Mouse (Mus musculus): ENCODE data around the gene Schip1. TPM values are rescaled to one million over a fixed set of nuclear protein-coding genes. Genes with fewer than 3 reads are reported as not detected.

Schip1 gene
- total and polyA plus RNA-seq, 2 experiments from 2014 or later = 114 to 192 TPM

DNA sequence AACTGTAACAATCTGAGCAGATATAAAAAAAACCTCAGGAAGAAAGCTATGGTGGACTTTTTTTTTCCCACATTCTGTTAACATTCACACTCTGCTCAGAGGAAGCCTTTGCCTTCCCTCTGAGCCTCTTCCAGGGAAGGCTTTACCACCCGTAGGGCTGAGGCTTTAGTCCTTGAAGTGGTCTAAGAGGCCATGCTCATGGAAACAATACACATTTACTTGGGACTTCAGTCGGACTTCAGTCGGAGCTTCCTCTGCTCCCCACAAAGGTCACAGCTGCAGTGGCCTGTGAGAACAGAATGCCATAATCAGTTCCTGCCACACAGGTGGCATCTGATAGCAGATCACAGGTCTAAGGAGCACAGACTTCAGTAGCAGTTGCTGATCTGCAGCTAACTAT is 471.5 kb downstream of the Schip1 start:
- Histone ChIP-seq H3K27ac (ENCODE audit: low read depth, low read length) (no peak overlapping the region), H3K9ac (no peak overlapping the region), H3K4me3 (ENCODE audit: low read depth, low read length) (no peak overlapping the region), H3K27me3 (ENCODE audit: insufficient read depth, low read length) (no peaks in the 10 kb centered on the region), H3K9me3 (ENCODE audit: low read length) (peaks cover 3% of the 10 kb centered on the region; the same call in 1 of the 2 replicates), H3K4me2 (ENCODE audit: low read depth) (no peak overlapping the region), H3K36me3 (ENCODE audit: insufficient read depth) (no peaks in the 10 kb centered on the region), H3K4me1 (ENCODE audit: insufficient read depth) (no peaks in the 10 kb centered on the region)
- ATAC-seq (no peak), DNase-seq (no peak)
- TF ChIP-seq CTCF (IDR thresholded peaks at IDR 0.05; ENCODE audit: low read depth) = no peak
- 40% methylated on average over 3 of the region's 3 CpGs for WGBS

DNA sequence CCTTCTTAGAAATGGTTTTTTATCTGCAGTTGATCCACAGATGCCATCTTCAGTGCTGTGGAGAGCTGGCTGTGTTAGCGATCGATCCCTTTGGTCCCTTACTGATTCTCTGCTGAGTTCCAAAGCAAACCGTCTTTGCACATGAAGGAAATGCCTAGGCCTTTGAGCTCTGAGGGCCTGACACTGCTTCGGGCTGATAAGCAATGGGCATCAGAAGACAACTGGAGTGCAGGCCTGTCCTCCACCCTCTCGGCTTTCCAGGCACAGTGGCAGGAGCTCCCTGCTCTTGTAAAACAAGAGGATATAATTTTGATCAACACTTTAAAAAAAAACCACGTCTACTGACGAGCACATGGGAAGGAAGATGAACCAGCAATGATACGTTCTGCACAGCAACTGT is 477.1 kb downstream of the Schip1 start:
- Histone ChIP-seq H3K4me1 (ENCODE audit: insufficient read depth) (peaks cover 13% of the 10 kb centered on the region; the same call in 1 of the 2 replicates), H3K27me3 (ENCODE audit: insufficient read depth, low read length) (no peaks in the 10 kb centered on the region), H3K9ac (no peak overlapping the region), H3K27ac (ENCODE audit: low read depth, low read length) (no peak overlapping the region), H3K36me3 (ENCODE audit: insufficient read depth) (no peaks in the 10 kb centered on the region), H3K4me2 (ENCODE audit: low read depth) (no peak overlapping the region), H3K4me3 (ENCODE audit: low read depth, low read length) (no peak overlapping the region), H3K9me3 (ENCODE audit: low read length) (peaks cover under 1% of the 10 kb centered on the region; the same call in 1 of the 2 replicates)
- WGBS = 85% methylated on average over 8 of the region's 8 CpGs
- DNase-seq (no peak), ATAC-seq (no peak)
- no peak for TF ChIP-seq CTCF (IDR thresholded peaks at IDR 0.05; ENCODE audit: low read depth)

DNA sequence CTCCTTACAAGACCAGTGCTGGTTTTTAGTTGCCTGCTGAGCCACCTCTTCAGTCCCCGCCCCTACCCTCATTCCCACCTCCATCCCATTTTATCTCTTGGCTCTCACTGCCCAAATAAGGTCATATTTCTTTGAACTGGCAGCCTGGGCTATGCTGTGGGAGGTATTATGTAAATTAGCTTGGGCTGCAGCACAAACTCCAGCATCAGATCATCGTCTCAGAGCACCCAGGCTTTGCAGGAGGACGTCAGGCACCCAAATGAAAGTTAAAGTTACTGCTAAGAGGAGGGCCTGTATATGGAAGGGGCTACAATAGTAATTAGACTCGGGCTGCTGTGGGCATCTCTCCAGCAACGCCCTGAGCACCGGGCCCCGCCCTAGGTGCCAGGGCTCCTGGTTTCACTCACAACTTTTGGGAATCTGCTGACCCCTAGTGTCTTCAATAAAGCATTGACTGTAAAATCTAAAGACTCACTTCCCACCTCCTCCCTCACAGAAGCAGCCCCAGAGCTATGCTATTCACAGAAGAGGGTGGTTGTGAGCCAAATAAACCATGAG is 478.4 kb downstream of the Schip1 start:
- peak overlapping the region; percentile 10; the same call in 1 of the 2 replicates for H3K4me3 ChIP-seq (ENCODE audit: low read depth, low read length)
- peaks cover 13% of the 10 kb centered on the region; the same call in 1 of the 2 replicates for H3K4me1 ChIP-seq (ENCODE audit: insufficient read depth)
- H3K36me3 ChIP-seq (ENCODE audit: insufficient read depth) = no peaks in the 10 kb centered on the region
- H3K9ac ChIP-seq = no peak overlapping the region
- no peaks in the 10 kb centered on the region for H3K9me3 ChIP-seq (ENCODE audit: low read length)
- DNase-seq (peak; percentile 76), ATAC-seq (peak; percentile 76)
- peak overlapping the region; percentile 41 for H3K4me2 ChIP-seq (ENCODE audit: low read depth)
- 5% methylated on average over 7 of the region's 7 CpGs for WGBS
- H3K27ac ChIP-seq (ENCODE audit: low read depth, low read length) = no peak overlapping the region
- H3K27me3 ChIP-seq (ENCODE audit: insufficient read depth, low read length) = no peaks in the 10 kb centered on the region
- peak; percentile 69 for TF ChIP-seq CTCF (IDR thresholded peaks at IDR 0.05; ENCODE audit: low read depth)

DNA sequence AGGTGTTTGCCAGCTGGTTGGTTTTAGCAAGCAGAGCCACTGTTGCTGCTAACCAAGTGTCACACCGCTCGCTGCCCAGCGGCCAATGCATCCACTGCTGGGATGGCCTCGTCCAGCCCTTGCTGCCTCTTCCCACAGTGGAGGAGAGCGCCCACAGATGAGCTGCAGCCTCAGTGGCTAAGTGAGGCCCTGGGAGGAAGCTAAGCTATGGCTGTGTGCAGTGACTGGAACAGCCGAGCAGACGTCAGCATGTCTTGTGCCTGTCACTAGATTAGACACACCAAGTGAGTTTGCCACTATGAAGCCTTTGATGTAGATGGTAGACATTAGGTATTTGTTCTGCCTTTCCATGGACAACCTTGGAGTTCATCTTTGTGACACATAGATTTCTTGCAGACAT is 480.2 kb downstream of the Schip1 start:
- DNase-seq = no peak
- H3K36me3 ChIP-seq (ENCODE audit: insufficient read depth) = no peaks in the 10 kb centered on the region
- H3K4me1 ChIP-seq (ENCODE audit: insufficient read depth) = peaks cover 13% of the 10 kb centered on the region; the same call in 1 of the 2 replicates
- H3K9ac ChIP-seq = no peak overlapping the region
- no peaks in the 10 kb centered on the region for H3K9me3 ChIP-seq (ENCODE audit: low read length)
- TF ChIP-seq CTCF (IDR thresholded peaks at IDR 0.05; ENCODE audit: low read depth) = no peak
- 71% methylated on average over 7 of the region's 7 CpGs for whole genome bisulfite sequencing
- no peak overlapping the region for H3K27ac ChIP-seq (ENCODE audit: low read depth, low read length)
- no peak overlapping the region for H3K4me2 ChIP-seq (ENCODE audit: low read depth)
- H3K4me3 ChIP-seq (ENCODE audit: low read depth, low read length) = no peak overlapping the region
- no peaks in the 10 kb centered on the region for H3K27me3 ChIP-seq (ENCODE audit: insufficient read depth, low read length)
- 0 out of 2 replicates have a peak, but pooled peaks have one; percentile 12 for ATAC-seq

DNA sequence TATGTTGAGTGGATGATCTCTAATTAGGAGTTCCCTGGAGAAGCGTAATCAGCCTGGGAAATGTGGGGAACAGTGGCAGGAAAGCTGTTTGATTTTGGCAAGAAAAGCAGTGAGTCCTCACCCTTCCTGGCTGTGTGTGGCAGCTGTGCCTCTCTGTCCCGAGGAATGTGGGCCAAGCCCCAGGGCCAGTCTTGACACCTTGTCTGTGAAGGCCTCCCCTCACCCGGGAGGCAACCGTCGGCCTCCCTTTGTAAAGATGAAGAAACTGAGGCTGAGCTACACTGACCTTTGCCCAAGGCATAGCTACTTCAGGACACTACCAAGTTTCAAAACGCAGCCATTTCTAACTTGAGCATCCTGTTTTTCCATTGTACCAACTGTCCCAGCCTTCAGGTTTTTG is 481.3 kb downstream of the Schip1 start:
- DNase-seq (peak; percentile 39), ATAC-seq (peak; percentile 52; the same call in 1 of the 2 replicates)
- H3K9ac ChIP-seq = no peak overlapping the region
- no peak overlapping the region for H3K4me2 ChIP-seq (ENCODE audit: low read depth)
- 28% methylated on average over 6 of the region's 6 CpGs for WGBS
- H3K4me3 ChIP-seq (ENCODE audit: low read depth, low read length) = no peak overlapping the region
- no peaks in the 10 kb centered on the region for H3K36me3 ChIP-seq (ENCODE audit: insufficient read depth)
- peak overlapping the region; percentile 6; the same call in 1 of the 2 replicates for H3K27ac ChIP-seq (ENCODE audit: low read depth, low read length)
- no peaks in the 10 kb centered on the region for H3K9me3 ChIP-seq (ENCODE audit: low read length)
- peaks cover 13% of the 10 kb centered on the region; the same call in 1 of the 2 replicates for H3K4me1 ChIP-seq (ENCODE audit: insufficient read depth)
- H3K27me3 ChIP-seq (ENCODE audit: insufficient read depth, low read length) = no peaks in the 10 kb centered on the region
- no peak for TF ChIP-seq CTCF (IDR thresholded peaks at IDR 0.05; ENCODE audit: low read depth)

DNA sequence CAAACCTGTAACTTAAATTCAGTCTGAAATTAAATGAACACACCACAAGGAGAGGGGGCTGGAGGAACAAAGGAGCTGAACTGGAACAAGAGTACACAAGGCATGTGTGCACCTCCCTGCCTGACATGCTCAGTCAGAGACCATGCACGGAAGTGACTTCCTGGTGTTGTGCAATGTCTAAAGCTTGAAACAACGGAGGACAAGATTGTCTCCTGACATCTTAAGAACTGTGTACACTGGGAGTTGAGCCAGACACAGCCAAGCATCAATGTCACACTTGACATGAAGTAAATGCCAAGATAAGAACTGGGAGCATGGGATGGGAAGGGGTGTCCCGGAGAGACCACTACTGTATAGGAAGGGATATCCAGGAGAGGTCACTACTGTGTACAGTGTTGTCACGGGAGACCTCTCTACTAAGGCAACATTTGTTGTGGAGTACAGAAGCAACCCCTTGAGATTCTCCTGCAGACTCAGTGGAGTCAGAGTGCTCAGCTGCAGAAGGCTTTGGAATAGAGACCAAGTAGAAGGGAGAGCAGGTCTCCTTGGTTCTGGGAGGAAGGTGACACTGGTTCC is 490.6 kb downstream of the Schip1 start:
- no peaks in the 10 kb centered on the region for H3K9me3 ChIP-seq (ENCODE audit: low read length)
- WGBS = 77% methylated on average over 4 of the region's 4 CpGs
- no peak overlapping the region for H3K4me2 ChIP-seq (ENCODE audit: low read depth)
- no peaks in the 10 kb centered on the region for H3K4me1 ChIP-seq (ENCODE audit: insufficient read depth)
- ATAC-seq (no peak), DNase-seq (no peak)
- no peak overlapping the region for H3K9ac ChIP-seq
- H3K27me3 ChIP-seq (ENCODE audit: insufficient read depth, low read length) = no peaks in the 10 kb centered on the region
- no peak for TF ChIP-seq CTCF (IDR thresholded peaks at IDR 0.05; ENCODE audit: low read depth)
- H3K27ac ChIP-seq (ENCODE audit: low read depth, low read length) = no peak overlapping the region
- no peak overlapping the region for H3K4me3 ChIP-seq (ENCODE audit: low read depth, low read length)
- no peaks in the 10 kb centered on the region for H3K36me3 ChIP-seq (ENCODE audit: insufficient read depth)

DNA sequence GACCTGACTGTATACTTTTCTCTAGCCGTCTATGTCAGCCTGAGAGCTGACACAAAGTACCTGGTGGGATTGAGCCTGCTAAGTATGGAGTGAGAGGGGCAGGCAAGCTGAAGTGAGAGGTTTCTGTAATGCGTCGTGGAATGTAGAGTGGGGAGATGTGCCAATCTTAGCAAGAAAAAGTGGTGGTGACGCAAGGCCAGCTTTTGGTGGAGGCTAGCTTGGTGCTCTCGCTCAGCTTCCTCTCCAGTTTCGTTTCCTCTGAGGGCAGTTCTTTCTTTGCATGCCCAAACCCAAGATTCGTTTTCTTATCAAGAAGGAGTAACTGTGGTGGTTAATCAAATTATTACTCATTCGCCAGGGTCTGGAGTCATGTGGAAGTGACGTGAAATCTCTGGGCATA is 492.3 kb downstream of the Schip1 start:
- Histone ChIP-seq H3K36me3 (ENCODE audit: insufficient read depth) (no peaks in the 10 kb centered on the region), H3K27ac (ENCODE audit: low read depth, low read length) (no peak overlapping the region), H3K27me3 (ENCODE audit: insufficient read depth, low read length) (no peaks in the 10 kb centered on the region), H3K9ac (no peak overlapping the region), H3K9me3 (ENCODE audit: low read length) (no peaks in the 10 kb centered on the region), H3K4me3 (ENCODE audit: low read depth, low read length) (no peak overlapping the region), H3K4me1 (ENCODE audit: insufficient read depth) (no peaks in the 10 kb centered on the region), H3K4me2 (ENCODE audit: low read depth) (no peak overlapping the region)
- no peak for TF ChIP-seq CTCF (IDR thresholded peaks at IDR 0.05; ENCODE audit: low read depth)
- DNase-seq (no peak), ATAC-seq (no peak)
- 96% methylated on average over 9 of the region's 9 CpGs for WGBS
